Mouse (Mus musculus) 3T3-L1 (cell line): ENCODE results near the gene Vav3.
"Not testable (repeated sequence)": the region's sequence is repeated elsewhere in the genome, so short reads cannot be mapped to it uniquely, and the experiment has no call there.

Source experiments
- DNase-seq: peaks from one replicate; pipeline ENCODE4 v3.0.0-alpha.2; 2015; ENCODE audit warnings: low read depth, low spot score

The Vav3 gene

DNA sequence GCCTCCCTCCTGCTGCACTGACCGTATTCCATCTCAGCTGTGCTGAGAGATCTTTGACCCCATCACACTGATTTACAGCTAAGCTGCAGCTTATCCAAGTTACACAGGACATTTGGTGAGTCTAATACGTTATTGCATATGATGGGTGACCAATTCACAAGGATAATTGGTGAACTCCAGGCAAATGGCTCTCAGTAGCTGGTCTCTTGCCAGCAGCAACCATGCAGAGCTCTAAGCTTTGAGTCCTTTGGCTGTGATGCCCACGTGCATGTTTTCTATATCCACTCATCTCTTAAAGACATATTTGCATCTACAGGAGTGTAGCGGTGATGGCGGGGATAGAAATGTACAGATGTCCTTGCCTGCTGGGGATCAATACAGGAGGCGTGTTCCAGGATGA lies 99.5 kb downstream of the Vav3 start:
- DNase-seq = no peak

DNA sequence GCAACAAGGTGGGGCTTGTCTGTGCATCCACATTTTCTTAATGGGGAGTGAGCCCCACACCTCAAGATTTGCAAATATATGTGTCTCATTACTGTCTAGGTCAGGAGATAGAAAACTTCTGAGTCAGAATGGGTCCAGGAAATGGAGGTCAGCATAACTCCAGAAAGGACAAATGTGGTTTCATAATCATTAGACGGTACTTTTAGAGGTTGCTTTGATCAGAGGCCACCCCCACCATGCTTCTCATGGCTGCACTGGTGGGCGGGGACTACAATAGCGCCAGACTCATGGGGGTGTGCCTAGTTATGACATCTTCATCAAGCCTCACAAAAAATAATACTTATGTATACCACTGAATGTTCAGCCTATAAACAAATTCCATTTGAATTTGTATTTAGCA lies 103.6 kb downstream of the Vav3 start:
- no peak for DNase-seq

DNA sequence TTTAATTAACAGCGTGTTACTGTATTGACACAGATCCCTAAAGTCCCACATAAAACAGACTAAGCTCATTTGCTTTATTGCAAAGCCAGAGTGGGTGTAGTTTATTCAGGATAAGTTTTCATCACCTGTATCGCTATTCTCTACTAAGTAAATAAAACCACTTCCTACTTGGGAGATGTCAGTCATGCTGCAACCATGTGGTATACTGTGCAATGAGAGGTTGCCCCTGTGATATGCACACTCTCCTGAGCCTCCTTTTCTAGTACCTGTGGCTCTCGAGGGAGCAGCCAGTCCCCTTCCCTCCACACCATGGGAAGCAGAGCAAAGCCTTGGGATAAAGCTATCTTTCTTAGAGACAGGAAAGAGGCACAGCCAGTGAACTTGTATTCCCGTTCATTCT lies 106.5 kb downstream of the Vav3 start:
- no peak for DNase-seq

DNA sequence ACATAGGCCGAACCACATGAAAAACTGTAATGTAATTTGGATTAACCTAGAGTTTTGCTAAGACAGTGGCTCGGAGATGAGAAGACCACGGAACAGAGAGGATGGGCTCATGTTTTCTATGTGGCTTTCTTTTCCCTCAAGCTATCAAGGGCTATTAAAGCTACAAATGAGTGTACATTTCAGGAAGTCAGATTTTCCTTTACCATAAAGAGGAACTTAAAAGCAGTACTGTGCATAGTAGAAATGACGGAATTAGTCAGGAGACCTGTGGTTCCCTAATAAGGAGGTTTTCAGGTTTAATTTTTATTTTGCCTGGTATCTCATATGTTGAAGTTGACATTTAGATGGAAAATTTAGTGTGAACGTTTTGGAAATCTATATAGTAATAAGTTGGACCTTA lies 107.8 kb downstream of the Vav3 start:
- DNase-seq = not testable (repeated sequence)

DNA sequence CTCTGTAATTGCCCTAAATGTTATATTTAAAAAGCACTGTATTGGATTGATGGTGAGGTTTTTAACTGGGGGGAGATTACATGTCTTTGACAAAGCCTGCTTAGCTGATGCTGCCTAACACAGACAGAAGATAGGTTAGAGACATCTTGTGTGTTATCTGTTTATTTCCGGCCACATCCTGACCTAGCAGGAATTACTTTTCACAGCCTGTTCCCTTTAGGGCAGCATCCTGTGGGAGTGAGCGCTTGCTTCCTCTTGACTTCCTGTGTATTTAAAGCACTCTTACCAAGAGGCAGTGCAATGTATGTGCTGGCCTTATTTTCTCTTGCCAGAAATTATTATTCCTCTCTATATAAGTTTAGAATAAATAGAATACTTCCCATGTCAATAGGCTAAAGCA lies 111.5 kb downstream of the Vav3 start:
- no peak for DNase-seq

DNA sequence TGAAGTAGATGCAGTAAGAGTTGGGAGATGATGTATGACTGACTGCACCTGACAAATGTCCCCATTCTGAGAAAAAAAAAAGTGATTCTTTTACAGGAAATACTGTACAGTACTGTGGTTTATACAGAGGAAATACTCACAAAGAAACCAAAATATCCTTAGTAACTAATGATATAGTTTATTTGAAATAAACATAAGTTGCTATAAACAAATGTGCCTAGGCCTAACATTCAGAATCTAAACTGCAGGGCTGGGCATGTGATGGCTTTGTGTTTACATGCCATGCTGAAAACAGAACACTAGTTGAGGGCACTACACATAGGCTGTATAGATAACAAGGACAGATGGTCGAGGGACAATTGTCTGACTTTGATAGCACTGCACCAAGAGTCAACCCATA lies 114.2 kb downstream of the Vav3 start:
- DNase-seq = no peak

DNA sequence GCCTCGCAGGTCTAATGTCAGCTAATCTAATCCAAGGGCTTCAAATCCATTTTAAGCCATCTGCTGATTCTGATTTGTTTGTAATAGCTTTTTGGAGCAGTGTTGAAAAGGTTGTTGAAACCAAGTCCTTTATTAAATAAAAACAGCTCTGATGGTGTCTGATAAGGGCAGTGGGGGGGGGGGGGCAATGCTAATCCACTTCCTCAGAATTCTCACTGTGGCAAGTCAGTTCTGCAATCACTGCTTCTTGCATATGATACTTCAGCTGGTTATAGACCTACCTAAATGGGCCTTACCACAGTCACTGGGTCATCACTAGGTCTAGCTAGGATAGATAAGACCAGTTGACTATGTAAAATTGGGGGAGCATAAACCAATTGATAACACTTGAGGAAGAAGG lies 115.9 kb downstream of the Vav3 start:
- DNase-seq = no peak

DNA sequence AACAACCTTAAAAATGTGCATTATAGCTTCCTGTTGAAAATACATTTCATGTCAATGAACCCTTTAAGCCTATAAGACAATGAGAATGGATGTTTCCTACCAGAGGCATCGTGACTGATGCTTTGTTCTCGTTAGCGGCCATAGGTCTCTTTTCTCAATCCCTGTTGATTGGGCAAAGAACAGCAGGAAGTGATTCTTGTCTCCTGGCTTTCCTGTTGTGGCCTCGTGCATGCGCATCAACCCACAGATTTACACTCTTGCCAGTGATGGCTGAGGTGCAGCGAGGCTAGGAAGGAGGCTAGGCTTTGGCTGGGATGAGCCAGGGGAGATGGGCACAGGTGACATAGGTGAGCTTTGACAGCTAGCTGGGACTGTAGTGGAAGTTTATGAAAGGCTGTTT lies 123.2 kb downstream of the Vav3 start:
- DNase-seq = no peak

DNA sequence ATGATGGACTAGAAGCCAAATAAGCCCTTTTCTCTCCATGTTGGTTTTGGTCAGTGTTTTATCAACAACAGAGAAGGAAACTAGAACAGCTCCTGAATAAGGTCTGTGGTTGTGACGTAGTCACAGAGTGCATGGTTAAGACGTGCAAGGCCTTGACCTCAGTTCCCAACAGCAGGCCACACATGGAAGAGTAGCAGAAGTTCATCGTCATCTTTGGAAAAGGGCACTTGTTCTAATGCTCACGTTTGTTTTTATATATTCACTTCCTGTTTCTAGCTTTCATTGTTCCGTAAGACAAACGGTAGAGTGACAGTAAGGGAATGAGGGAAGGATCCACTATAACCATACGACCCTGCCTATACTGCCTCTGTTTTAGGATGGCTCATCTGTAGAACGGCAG lies 124.1 kb downstream of the Vav3 start:
- no peak for DNase-seq

DNA sequence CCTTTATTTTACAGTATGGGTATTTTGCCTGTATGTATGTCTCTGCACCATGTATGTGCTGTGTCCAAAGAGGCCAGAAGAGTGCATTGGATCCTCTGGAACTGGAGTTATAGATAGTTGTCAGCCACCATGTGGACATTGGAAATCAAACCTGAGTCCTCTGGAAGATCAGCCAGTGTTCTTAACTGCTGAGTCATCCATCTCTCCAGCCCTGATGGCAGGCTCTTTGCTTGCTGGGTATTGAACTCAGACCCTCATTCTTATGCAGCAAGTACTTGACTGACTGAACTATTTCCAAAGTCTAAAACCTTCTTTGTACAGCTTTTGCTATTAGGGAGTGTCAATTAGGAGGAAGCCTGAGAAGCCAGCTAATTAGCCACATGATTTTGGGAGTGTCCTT lies 126.1 kb downstream of the Vav3 start:
- DNase-seq = peak; percentile 61

DNA sequence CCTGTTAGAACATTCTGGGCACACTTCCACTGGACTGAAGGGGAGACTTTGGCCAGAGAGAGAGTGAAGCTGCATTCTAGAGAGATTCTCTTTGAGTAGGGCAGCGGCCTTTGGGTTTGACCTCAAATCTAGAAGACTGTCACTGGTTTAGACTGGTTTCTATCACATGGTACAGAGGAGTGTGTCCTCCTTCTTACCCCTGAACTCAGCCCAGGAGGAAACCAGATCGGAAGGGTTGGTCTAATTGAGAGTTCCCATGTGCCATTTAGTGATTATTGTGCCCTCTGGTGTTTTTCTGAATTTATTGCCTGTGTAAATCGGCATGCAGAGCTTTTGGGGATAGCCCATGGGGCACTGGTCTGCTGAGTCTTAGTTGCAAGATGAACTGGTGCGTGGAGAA lies 126.8 kb downstream of the Vav3 start:
- peak; percentile 65 for DNase-seq

DNA sequence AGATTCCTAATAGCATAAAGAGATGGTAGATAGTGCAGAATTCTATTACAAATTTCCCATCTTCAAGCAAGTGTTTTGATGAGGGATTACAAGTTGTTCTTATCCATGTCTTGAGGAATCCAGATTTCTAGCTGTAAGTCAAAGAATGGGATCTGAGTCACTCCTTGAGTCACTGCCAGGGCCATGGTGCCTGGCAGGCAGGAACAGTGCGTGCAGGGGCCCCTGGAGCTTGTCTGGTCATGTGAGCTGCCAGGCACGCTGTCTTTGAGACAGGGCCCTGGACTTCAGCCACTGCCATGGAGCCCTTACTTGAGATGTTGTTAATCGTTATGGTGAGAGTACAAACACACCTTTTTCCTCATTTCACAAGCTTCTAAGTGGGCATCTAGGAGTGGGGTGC lies 129.0 kb downstream of the Vav3 start:
- DNase-seq = peak; percentile 97

DNA sequence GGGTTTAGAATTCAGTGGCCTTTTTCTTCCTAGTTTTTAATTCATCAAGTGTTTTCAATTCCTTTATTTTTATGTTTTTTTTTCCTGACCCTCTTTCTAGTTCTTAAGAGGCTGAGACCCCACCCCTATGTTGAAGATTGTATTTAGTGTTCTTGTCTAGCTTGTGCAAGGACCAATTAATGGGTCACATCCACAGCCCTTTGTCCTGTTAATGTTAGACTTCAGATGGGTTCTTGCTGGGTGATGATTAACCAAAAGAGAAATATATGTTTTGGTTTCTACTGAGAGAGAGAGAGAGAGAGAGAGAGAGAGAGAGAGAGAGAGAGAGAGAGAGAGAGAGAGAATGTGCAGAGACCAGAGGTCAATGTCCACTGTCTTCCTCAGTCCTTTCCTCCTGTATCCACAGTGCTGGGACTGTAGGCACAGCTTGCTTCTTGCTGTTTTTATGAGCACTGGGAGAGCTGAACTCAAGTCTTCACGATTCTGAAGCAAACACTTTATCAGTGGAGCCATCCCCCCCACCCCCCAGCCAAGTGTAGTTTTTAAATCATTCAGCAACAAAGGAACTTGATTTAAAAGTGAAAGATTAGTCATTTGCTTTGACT lies 130.3 kb downstream of the Vav3 start:
- peak; percentile 19 for DNase-seq

DNA sequence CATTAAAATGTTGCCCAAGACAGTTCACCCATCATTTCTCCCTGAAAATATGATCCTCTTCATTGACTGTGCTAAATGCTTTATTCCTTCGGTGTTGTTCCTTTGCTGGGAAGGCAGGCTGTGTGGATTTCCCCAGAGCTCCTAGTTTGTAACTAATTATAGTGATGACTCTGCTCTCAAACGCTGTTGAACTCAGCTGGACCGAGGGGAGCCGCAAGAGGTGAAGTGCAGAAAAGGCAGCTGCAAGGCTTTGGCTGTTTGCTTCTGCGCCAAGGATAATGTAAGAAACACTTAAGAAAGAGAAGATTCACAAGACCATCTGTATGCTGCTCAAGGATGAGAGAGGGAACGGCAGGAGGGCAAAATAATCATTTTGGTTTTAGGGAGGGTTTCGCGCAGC lies 136.1 kb downstream of the Vav3 start:
- no peak for DNase-seq

DNA sequence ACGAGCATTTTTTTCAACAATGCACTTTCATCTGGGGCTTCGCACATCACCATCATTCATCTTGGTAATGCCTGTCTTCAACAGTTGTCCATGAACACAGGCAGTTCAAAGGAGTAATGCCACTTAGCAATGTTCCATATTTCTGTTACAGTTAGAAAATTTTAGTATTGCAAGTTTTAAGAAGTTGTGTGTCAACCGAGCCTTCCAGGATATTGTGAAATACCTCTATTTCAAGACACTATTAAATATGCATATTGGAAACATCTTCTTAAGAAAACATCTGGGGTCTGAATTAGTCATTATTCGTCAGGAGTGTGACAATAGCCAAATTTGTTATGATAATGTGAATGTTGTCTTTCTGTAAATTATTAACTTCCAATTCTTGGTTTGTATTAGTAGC lies 137.8 kb downstream of the Vav3 start:
- DNase-seq = peak; percentile 25

DNA sequence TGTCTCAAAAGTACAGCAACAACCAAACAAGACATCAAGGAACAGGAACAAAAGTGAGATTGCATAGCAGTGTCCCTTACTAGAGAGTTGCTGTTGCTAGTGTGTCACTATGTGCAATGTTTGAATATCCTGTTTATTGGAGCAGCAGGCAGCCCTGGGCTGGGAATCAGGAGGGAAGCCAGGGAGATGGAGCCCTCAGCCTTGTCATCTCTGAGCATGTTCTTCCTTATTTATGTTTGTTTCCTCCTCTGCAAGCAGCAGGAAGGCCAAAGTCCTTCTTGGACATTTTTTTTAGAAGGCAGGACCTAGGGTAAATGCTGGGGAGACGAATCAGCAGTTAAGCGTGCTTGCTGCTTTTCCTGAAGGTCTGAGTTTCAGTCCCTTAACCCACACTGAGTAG lies 140.2 kb downstream of the Vav3 start:
- no peak for DNase-seq

DNA sequence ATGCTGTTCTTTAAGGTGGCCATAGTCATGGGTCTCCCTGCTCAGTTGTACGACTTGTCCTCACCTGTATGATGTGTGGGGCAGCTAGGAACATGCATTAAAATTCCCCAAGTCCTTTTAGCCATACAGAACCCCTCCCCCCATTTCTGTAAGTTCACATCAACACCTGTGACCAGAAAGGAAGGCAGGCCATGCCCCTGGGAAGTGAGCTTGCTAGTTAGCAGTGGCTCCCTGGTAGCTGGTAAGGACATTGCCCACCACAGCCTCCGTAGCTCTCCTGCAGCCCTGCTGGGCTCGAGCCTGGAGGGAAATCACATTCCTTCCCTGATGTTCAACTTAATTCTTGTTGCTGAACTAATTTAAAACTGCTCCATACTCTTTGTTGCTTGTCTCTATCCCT lies 146.3 kb downstream of the Vav3 start:
- no peak for DNase-seq

DNA sequence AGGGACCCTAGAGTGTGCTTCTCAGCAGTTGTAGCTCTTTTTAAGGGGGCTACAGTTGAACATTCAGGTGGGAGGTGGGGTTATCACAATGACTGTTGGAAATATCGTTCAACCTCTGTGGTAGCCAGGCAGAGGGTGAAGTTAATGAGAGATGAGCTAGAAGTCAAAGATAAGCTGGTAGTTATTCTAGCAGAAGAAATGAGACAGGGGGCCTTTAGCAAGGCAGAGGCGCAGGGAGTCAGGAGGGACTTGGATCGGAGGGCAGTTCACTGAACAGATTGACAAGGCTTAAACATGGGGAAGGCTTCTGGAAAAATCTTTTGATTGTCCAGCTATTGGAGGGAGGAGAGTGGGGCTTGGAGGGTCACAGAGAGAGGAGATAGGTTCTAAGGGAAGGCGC lies 147.4 kb downstream of the Vav3 start:
- DNase-seq = no peak

DNA sequence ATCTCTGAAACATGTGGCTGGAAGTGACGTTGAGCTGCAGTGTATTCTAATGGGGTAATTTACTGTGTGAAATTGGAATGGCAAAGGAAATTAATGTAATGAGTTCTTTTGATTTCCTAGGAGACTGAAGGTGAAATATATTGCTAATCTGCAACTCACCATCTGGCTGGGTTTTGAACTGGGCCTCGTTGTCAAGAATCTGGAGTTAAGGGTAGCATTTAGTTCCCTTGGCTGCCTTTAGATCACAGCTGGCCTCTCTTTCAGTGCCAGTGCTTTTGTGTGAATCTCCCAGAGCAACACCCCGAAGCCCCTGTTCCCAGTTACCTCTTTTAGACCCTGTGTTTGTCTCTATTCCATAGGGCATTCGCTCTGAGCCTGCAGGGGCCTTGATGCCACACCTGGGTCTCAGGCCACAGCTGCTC lies 148.3 kb downstream of the Vav3 start:
- DNase-seq = no peak

DNA sequence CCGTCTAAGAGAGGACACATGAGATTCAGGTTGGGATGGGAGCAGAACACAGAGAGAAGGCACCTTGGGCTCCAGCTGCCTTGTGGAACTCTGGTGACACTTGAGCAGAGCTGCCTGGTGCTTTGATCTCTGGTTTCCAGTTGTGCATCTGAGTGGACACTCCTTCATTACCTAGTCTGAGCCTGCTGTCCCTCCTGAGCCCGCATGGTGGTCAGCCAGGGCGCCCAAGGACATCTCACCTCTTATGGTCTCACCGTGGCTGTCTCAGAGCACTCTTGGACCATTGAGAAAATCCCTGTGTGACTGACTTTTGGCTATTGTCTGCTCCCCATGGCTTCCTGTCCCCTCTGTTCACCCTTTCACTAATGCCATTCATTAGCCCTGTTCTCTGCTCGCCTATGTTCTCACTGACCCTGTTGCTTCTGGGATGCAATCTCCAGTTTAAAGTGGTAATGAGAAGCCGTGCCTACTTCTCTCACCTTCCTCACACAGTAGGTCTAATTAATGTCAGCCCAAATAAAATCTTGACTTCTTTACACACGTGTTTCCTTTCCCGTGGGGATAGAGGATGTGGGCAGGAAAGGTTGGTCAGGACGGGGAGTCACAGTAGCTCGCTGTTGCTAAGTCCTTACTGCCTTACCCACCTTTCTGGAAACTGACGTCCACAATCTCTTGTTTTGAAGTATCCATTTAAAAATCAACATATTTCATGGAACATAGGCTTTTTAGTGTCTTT lies 150.3 kb downstream of the Vav3 start:
- no peak for DNase-seq

DNA sequence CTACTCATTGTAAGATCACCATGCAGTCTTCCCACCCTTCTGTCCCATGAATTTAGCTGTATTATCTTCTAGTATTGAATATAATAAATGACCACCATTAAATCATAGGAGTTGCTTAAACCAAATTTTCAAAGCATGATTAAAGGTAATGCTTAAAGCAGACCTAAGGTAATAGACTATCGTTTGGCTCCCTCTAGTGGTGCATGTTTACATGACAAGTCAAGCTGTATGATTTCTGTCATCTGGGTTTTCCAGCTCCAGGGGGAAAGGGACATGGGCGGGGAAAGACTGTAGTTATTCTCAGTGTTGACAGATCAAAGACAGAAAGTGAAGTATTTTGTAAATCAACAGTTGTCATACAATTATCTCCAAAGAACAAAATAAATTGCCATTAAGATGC lies 151.1 kb downstream of the Vav3 start:
- peak; percentile 94 for DNase-seq

DNA sequence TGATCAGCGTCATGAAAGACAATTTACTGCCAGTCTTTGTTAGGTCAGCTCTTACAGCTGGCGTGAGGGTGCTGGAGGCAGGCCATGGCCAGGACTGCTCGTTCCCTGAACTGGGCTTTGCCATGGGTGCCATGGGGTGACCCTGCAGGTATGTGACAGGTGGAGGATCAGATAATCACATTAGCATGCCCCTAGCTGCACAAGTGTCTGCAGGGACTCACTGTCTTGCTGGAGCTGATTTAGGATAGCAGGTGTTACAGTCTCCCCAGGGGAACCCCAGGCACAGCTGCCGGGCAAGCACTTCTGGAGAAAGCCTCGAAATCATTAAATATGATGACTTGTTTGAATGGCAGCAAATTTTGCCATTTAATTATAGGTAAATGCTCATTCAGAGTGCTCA lies 156.0 kb downstream of the Vav3 start:
- DNase-seq = no peak

DNA sequence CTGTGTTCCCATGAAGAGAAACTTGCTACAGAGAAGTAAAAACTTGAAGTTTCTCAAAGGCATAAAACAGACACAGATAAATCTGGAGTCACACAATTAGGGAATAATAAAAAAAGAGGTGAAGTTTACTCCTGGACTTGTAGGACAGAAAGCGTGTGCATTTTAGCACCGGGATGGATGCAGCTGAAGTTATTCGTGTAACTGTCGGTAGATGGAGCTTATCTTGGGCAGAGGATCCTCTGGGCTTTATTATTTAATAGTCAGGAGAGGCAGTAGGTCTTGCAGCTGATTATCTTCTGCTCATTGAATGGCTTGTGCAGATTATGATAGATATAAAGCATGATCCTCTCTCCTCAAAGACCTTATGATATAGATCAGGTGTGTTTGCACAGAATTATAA lies 156.6 kb downstream of the Vav3 start:
- DNase-seq = no peak
